Mouse (Mus musculus) G1E (cell line): ENCODE data around the gene Prol1.
A peak's percentile ranks its signal among the peaks of the same experiment; 100 is the strongest.

Experiments
- CTCF ChIP-seq: IDR thresholded peaks from 2 replicates; pipeline ENCODE4 v1.5.1; 2012; ENCODE audit warnings: low read depth, low read length, inconsistent platforms, mixed read lengths
- GATA1 ChIP-seq: IDR thresholded peaks from 2 replicates; pipeline ENCODE4 v1.6.1; 2012; ENCODE audit warnings: borderline replicate concordance, low read length, inconsistent platforms, mixed read lengths
- GATA2 ChIP-seq: IDR thresholded peaks from 2 replicates; pipeline ENCODE4 v1.6.1; 2012; ENCODE audit warnings: low read depth, low read length, inconsistent platforms, borderline replicate concordance
- POLR2AphosphoS5 ChIP-seq: IDR thresholded peaks from 2 replicates; pipeline ENCODE4 v1.6.1; 2012; ENCODE audit warnings: low read depth, low read length, inconsistent platforms; ENCODE audit not compliant: insufficient replicate concordance
- TAL1 ChIP-seq: conservative IDR thresholded peaks from 2 replicates; pipeline ENCODE4 v1.6.1; 2012; ENCODE audit warnings: low read depth, low read length, inconsistent platforms, mixed read lengths

- TF ChIP-seq GATA2 (no peak), CTCF (peak; percentile 61; the same call in 1 of the 2 replicates), GATA1 (no peak), TAL1 (no peak), POLR2AphosphoS5 (no peak)
These were observed 47.7 kb downstream of the Prol1 start for GRCm38 (mm10) chr5:88364768-88365167.
